Mouse (Mus musculus): ENCODE data around the gene Uts2. TPM values are rescaled to one million over a fixed set of nuclear protein-coding genes. Genes with fewer than 3 reads are reported as not detected.

Gene Uts2
- polyA plus RNA-seq, 1 experiment from 2014 or later, result not detected

GRCm38 (mm10) chr4:151036521-151036920 is 39.6 kb downstream of the Uts2 start:
- H3K9ac ChIP-seq (ENCODE audit: low read depth, low read length), result no peak overlapping the region
- H3K4me1 ChIP-seq (replicated peaks; ENCODE audit: insufficient read depth, low read length), result no peaks in the 10 kb centered on the region
- DNase-seq (ENCODE audit: low spot score) (no peak), ATAC-seq (replicated peaks; ENCODE audit: low FRiP score, low read depth) (no peak)
- no peak overlapping the region for H3K4me3 ChIP-seq (replicated peaks; ENCODE audit: low read depth, low read length)
- no peak overlapping the region for H3K4me2 ChIP-seq (ENCODE audit: low read length)
- no peak for TF ChIP-seq CTCF (IDR thresholded peaks at IDR 0.05; ENCODE audit: low read depth)
- no peak overlapping the region for H3K27ac ChIP-seq
- 0 out of 2 replicates have a peak, but pooled peaks cover 3% of the 10 kb centered on the region for H3K36me3 ChIP-seq (ENCODE audit: insufficient read depth, low read length)
- H3K27me3 ChIP-seq (ENCODE audit: insufficient read depth, low read length), result no peaks in the 10 kb centered on the region
- WGBS, result 89% methylated on average over 7 of the region's 7 CpGs
- no peaks in the 10 kb centered on the region for H3K9me3 ChIP-seq (replicated peaks; ENCODE audit: low read length)

GRCm38 (mm10) chr4:151037800-151038199 is 40.9 kb downstream of the Uts2 start:
- no peaks in the 10 kb centered on the region for H3K9me3 ChIP-seq (replicated peaks; ENCODE audit: low read length)
- no peaks in the 10 kb centered on the region for H3K4me1 ChIP-seq (replicated peaks; ENCODE audit: insufficient read depth, low read length)
- 93% methylated on average over 11 of the region's 11 CpGs for WGBS
- no peak for TF ChIP-seq CTCF (IDR thresholded peaks at IDR 0.05; ENCODE audit: low read depth)
- H3K36me3 ChIP-seq (ENCODE audit: insufficient read depth, low read length), result 0 out of 2 replicates have a peak, but pooled peaks cover 3% of the 10 kb centered on the region
- H3K9ac ChIP-seq (ENCODE audit: low read depth, low read length), result no peak overlapping the region
- DNase-seq (ENCODE audit: low spot score), result no peak
- ATAC-seq (replicated peaks; ENCODE audit: low FRiP score, low read depth), result no peak
- no peak overlapping the region for H3K4me2 ChIP-seq (ENCODE audit: low read length)
- no peak overlapping the region for H3K27ac ChIP-seq
- H3K4me3 ChIP-seq (replicated peaks; ENCODE audit: low read depth, low read length), result no peak overlapping the region
- H3K27me3 ChIP-seq (ENCODE audit: insufficient read depth, low read length), result no peaks in the 10 kb centered on the region

GRCm38 (mm10) chr4:151041506-151041905 is 44.6 kb downstream of the Uts2 start:
- Histone ChIP-seq H3K4me1 (replicated peaks; ENCODE audit: insufficient read depth, low read length) (peaks cover 9% of the 10 kb centered on the region), H3K36me3 (ENCODE audit: insufficient read depth, low read length) (0 out of 2 replicates have a peak, but pooled peaks cover 3% of the 10 kb centered on the region), H3K4me3 (replicated peaks; ENCODE audit: low read depth, low read length) (no peak overlapping the region), H3K9ac (ENCODE audit: low read depth, low read length) (no peak overlapping the region), H3K4me2 (ENCODE audit: low read length) (no peak overlapping the region), H3K27me3 (ENCODE audit: insufficient read depth, low read length) (no peaks in the 10 kb centered on the region), H3K9me3 (replicated peaks; ENCODE audit: low read length) (no peaks in the 10 kb centered on the region), H3K27ac (no peak overlapping the region)
- ATAC-seq (replicated peaks; ENCODE audit: low FRiP score, low read depth) (no peak), DNase-seq (ENCODE audit: low spot score) (no peak)
- no peak for TF ChIP-seq CTCF (IDR thresholded peaks at IDR 0.05; ENCODE audit: low read depth)
- WGBS, result 82% methylated on average over 5 of the region's 5 CpGs

DNA sequence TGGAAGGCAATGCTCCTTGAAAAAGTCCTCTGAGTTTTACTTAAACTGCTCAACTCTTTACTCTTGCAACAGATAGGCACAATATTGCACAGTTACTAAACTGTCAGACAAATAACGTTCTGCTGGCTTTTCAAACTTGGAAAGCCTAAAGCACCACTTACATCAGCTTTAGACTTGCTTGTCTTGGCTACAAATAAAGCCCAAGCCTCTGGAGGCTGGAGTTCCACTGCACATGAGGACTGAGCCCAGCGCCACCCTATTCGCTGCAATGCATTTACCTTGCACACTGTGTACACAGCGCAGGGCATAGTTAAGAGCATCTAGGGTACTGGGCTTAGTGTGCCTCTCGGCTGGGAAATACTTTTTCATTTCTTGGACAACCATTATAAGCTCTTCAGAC is 46.4 kb downstream of the Uts2 start:
- Histone ChIP-seq H3K27me3 (ENCODE audit: insufficient read depth, low read length) (no peaks in the 10 kb centered on the region), H3K4me2 (ENCODE audit: low read length) (peak overlapping the region; percentile 99), H3K4me1 (replicated peaks; ENCODE audit: insufficient read depth, low read length) (peaks cover 9% of the 10 kb centered on the region), H3K9me3 (replicated peaks; ENCODE audit: low read length) (no peaks in the 10 kb centered on the region), H3K36me3 (ENCODE audit: insufficient read depth, low read length) (peaks cover 14% of the 10 kb centered on the region; the same call in 1 of the 2 replicates), H3K9ac (ENCODE audit: low read depth, low read length) (peak overlapping the region; percentile 76; the same call in 1 of the 2 replicates), H3K27ac (no peak overlapping the region), H3K4me3 (replicated peaks; ENCODE audit: low read depth, low read length) (peak overlapping the region; percentile 56)
- DNase-seq (ENCODE audit: low spot score), result peak; percentile 12
- WGBS, result 34% methylated on average over 5 of the region's 5 CpGs
- ATAC-seq (replicated peaks; ENCODE audit: low FRiP score, low read depth), result no peak
- no peak for TF ChIP-seq CTCF (IDR thresholded peaks at IDR 0.05; ENCODE audit: low read depth)

DNA sequence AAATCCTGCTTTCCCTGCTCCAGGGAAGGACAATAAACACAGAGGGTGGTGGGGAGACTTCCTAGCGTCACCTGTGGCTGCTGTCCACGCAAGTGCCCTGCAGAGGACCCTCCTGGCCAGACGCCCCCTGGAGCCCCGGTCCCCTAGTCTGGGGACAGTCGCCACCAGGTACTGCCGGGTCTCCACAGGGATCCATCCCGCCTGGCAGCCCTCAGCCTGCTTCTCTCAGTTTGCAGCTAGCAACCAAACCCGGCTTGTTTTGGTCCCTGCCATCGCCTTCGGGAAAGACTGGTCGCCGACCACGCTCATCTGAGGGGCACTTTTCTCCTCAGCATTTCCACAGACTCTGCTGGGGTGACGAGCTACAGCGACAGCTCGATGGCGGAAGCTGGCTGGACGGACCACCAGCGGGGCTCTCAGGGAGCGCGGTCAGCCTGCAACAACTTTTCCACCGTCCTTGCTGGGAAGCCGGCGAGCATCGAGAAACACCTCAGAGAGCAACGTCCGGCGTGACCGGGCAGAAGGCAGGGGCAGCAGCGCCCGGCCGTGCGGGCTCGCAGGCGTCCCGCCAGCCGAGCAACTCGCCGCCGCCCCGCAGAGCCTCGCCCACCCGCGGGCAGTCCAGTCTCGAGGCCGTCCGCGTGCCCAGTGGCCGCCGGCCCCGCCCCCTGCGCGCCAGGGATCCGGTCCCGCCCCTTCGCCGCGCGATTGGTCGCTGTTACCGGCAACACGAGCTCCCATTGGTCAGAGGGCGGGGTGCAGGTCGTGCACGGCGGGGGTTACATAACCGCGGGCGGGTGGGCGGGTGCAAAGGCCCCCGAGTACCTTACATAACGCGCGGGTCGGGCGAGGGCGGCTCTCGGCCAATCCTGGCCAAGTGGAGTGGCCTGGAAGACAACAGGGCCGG is 47.4 kb downstream of the Uts2 start, which contains the start of gene Per3:
Gene Per3 (minus strand): TSS at position 629 of the 907 bp plus-strand sequence.
- Histone ChIP-seq H3K27me3 (ENCODE audit: insufficient read depth, low read length) (no peaks in the 10 kb centered on the region), H3K4me2 (ENCODE audit: low read length) (peak within 1 kb of the TSS; percentile 99), H3K27ac (peak within 1 kb of the TSS; percentile 76; the same call in 1 of the 2 replicates), H3K4me1 (replicated peaks; ENCODE audit: insufficient read depth, low read length) (peaks cover 9% of the 10 kb centered on the region), H3K9me3 (replicated peaks; ENCODE audit: low read length) (no peaks in the 10 kb centered on the region), H3K9ac (ENCODE audit: low read depth, low read length) (peak within 1 kb of the TSS; percentile 76), H3K36me3 (ENCODE audit: insufficient read depth, low read length) (peaks cover 21% of the 10 kb centered on the region), H3K4me3 (replicated peaks; ENCODE audit: low read depth, low read length) (peak within 1 kb of the TSS; percentile 56)
- ATAC-seq (replicated peaks; ENCODE audit: low FRiP score, low read depth) (peak; percentile 98), DNase-seq (ENCODE audit: low spot score) (peak; percentile 97)
- WGBS, result under 1% methylated on average over 79 of the region's 79 CpGs
- TF ChIP-seq CTCF (IDR thresholded peaks at IDR 0.05; ENCODE audit: low read depth), result no peak

- no peaks in the 10 kb centered on the region for H3K9me3 ChIP-seq (replicated peaks; ENCODE audit: low read length)
- H3K4me3 ChIP-seq (replicated peaks; ENCODE audit: low read depth, low read length), result peak overlapping the region; percentile 56
- H3K36me3 ChIP-seq (ENCODE audit: insufficient read depth, low read length), result peaks cover 28% of the 10 kb centered on the region
- no peaks in the 10 kb centered on the region for H3K27me3 ChIP-seq (ENCODE audit: insufficient read depth, low read length)
- H3K9ac ChIP-seq (ENCODE audit: low read depth, low read length), result peak overlapping the region; percentile 76; the same call in 1 of the 2 replicates
- ATAC-seq (replicated peaks; ENCODE audit: low FRiP score, low read depth) (no peak), DNase-seq (ENCODE audit: low spot score) (no peak)
- no peak for TF ChIP-seq CTCF (IDR thresholded peaks at IDR 0.05; ENCODE audit: low read depth)
- WGBS, result 6% methylated on average over 21 of the region's 21 CpGs
- H3K27ac ChIP-seq, result peak overlapping the region; percentile 76; the same call in 1 of the 2 replicates
- peak overlapping the region; percentile 99 for H3K4me2 ChIP-seq (ENCODE audit: low read length)
- peaks cover 9% of the 10 kb centered on the region for H3K4me1 ChIP-seq (replicated peaks; ENCODE audit: insufficient read depth, low read length)
Measured at GRCm38 (mm10) chr4:151044944-151045570, 48.2 kb downstream of the Uts2 start.

Measured in kidney, postnatal 0 days (tissue).